Mouse (Mus musculus) intestine, embryonic 15.5 days (tissue): ENCODE data around the gene Cacna1e. TPM values are rescaled to one million over a fixed set of nuclear protein-coding genes. Genes with fewer than 3 reads are reported as not detected.

Experiments
- ATAC-seq: fragments of 200-750 bp; cut with Nextera tagmentation; 2 replicates; pipeline ENCODE4 v1.8.0; 2017; ENCODE audit warnings: moderate TSS enrichment, moderate library complexity
- H3K27ac ChIP-seq: fragments of 300-500 bp; sonication (generic); 2 replicates; pipeline ENCODE4 v1.5.1; 2015; ENCODE audit warnings: mild to moderate bottlenecking, inconsistent platforms
- H3K27me3 ChIP-seq: fragments of 300-500 bp; sonication (generic); replicated peaks from 2 replicates; pipeline ENCODE4 v1.6.1; 2015; ENCODE audit warnings: inconsistent platforms
- H3K36me3 ChIP-seq: fragments of 300-500 bp; sonication (generic); 2 replicates; pipeline ENCODE4 v1.6.1; 2015; ENCODE audit warnings: inconsistent platforms
- H3K4me1 ChIP-seq: fragments of 300-500 bp; sonication (generic); replicated peaks from 2 replicates; pipeline ENCODE4 v1.6.1; 2015; ENCODE audit warnings: inconsistent platforms
- H3K4me2 ChIP-seq: fragments of 300-500 bp; sonication (generic); replicated peaks from 2 replicates; pipeline ENCODE4 v1.6.1; 2015; ENCODE audit warnings: mild to moderate bottlenecking, inconsistent platforms
- H3K4me3 ChIP-seq: fragments of 300-500 bp; sonication (generic); replicated peaks from 2 replicates; pipeline ENCODE4 v1.5.1; 2015; ENCODE audit warnings: inconsistent platforms
- H3K9ac ChIP-seq: fragments of 300-500 bp; sonication (generic); 2 replicates; pipeline ENCODE4 v1.6.1; 2015; ENCODE audit warnings: inconsistent platforms
- H3K9me3 ChIP-seq: fragments of 300-500 bp; sonication (generic); 2 replicates; pipeline ENCODE4 v1.6.1; 2016; ENCODE audit warnings: inconsistent platforms
- WGBS: fragments of 180-500 bp; shearing (Covaris S2); methylation state at CpG from one replicate; pipeline ENCODE4 v1.1.7; 2015; 5-methylcytosine and 5-hydroxymethylcytosine counted together
- polyA plus RNA-seq: library from polyadenylated mRNA; unstranded; fragments of >200 nt; fragmentation: Nextera tagmentation; extraction: Ambion mirVana; gene quantifications from 2 replicates; pipeline ENCODE4 v1.2.1, GENCODE M21; 2015

The Cacna1e gene
- polyA plus RNA-seq, 1 experiment from 2014 or later: 0.85 TPM

DNA sequence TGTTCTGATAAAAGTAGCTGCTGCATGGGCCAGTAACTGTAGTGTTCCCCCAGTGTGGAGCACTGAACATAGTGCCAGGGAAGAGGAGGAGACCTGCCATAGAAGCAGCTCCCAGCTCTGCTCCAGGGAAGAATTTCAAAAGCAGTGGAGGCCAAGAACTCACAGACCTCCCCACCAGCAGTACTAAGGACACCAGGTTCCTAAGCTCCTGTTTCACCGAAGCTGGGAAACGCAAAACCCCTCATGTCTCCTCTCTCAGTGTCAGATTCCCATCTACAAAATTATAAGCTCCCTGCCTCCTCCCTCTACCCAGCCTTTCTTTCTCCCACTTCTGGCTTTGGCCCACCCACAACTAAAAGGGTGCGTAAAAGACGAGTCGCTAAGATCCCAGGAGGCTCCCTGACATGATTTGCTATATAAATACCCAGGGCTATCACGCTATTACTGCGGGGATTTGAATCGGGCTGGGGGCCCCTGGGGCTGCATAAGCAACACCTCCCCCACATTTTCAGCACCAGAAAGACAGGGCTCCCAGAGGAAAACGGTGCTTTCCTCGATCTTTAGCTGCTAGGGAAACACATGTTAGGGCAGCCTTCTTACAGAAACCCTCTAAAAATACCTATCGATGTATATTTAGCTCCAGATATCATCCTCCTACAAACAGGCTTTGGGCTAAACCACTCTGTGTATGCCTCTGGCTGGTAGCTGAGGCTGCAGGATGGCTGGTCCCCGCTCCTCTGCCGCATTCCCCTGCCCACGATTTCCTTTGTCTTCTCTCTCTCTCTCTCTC lies 195.2 kb downstream of the Cacna1e start:
- Histone ChIP-seq H3K4me2 (no peak overlapping the region), H3K27ac (no peak overlapping the region), H3K27me3 (no peaks in the 10 kb centered on the region), H3K4me3 (no peak overlapping the region), H3K9ac (no peak overlapping the region), H3K4me1 (no peaks in the 10 kb centered on the region), H3K9me3 (no peaks in the 10 kb centered on the region), H3K36me3 (no peaks in the 10 kb centered on the region)
- ATAC-seq: no peak
- WGBS: 32% methylated on average over 14 of the region's 14 CpGs

DNA sequence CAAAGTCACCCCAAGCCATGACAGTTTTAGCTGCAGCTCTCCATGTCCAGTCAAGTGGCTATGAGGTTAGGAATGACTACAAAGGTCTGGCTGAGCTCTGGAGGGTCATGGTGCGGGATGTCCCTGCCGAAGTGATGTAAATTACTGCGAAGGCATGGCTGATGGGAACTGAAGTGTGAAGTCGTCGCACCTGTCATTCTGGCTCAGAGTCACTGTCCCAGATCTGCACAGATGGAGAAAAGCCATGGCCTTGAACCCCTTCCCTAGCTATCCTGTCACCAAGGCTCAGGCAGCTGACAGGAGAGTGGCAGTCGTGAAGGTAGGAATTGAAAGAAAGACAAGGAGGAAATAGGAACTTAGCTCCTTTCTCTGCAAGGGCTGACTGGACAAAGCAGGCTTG lies 197.4 kb downstream of the Cacna1e start:
- Histone ChIP-seq H3K9me3 (no peaks in the 10 kb centered on the region), H3K4me3 (no peak overlapping the region), H3K27ac (no peak overlapping the region), H3K4me2 (no peak overlapping the region), H3K4me1 (no peaks in the 10 kb centered on the region), H3K27me3 (no peaks in the 10 kb centered on the region), H3K36me3 (no peaks in the 10 kb centered on the region), H3K9ac (no peak overlapping the region)
- no peak for ATAC-seq
- WGBS: 81% methylated on average over 6 of the region's 6 CpGs

DNA sequence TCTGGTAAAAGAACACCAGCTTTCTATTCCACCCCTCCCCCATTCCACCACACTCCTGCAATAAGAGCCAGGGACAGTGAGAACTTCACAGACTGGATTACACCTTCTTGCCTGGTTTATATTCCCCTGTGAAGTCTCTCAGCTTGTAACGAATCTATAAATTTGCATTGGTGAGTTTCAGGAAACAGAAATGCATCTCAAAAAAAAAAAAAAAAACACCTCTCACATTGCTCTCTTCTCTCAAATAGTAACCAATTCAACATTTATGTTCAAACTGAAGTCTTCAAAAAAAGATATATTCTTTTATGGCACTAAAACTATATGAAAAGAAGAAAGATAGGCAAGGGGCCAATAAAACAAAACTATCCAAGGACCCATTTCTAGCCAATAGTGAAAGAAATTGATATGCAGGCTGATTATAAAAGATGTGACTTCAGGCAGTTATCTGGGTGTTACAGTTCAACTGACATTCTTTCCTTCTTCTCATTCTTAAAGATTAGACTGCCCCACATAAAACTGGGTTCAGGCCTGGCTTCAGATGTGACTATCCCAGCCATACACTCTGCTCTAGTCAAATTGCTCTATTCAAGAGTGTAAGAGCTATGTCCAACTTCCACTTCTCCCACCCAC lies 200.7 kb downstream of the Cacna1e start:
- no peaks in the 10 kb centered on the region for H3K36me3 ChIP-seq

DNA sequence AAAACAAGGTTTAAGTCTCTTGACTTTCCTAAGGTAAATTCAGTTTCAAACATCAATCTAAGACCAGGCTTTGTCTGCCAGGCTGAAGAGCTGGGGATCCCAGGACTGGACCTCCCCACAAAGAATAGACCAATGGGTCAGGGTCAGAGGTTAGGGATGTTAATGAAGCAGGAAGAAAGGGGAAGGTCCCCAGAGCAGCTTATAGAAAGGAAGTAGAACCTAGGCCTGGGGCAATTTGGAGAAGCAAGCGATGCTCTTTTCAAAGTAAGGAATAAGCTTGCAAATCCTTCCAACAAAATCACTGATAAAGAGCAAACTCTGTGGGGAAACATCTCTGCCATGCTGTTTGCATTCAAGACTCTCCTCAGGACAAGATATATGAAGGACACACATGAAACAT lies 205.3 kb downstream of the Cacna1e start:
- Histone ChIP-seq H3K36me3 (no peaks in the 10 kb centered on the region), H3K9ac (no peak overlapping the region), H3K27me3 (no peaks in the 10 kb centered on the region), H3K4me2 (no peak overlapping the region), H3K4me1 (no peaks in the 10 kb centered on the region), H3K27ac (no peak overlapping the region), H3K4me3 (no peak overlapping the region), H3K9me3 (no peaks in the 10 kb centered on the region)
- no peak for ATAC-seq
- WGBS: 63% methylated on average over 1 of the region's 1 CpGs

More for the DNA sequence above, 200.7 kb downstream of the Cacna1e start:
- 67% methylated on average over 1 of the region's 1 CpGs for WGBS
- Histone ChIP-seq H3K4me3 (no peak overlapping the region), H3K27me3 (no peaks in the 10 kb centered on the region), H3K4me1 (no peaks in the 10 kb centered on the region), H3K4me2 (no peak overlapping the region), H3K9me3 (no peaks in the 10 kb centered on the region), H3K9ac (no peak overlapping the region), H3K27ac (no peak overlapping the region)
- no peak for ATAC-seq

DNA sequence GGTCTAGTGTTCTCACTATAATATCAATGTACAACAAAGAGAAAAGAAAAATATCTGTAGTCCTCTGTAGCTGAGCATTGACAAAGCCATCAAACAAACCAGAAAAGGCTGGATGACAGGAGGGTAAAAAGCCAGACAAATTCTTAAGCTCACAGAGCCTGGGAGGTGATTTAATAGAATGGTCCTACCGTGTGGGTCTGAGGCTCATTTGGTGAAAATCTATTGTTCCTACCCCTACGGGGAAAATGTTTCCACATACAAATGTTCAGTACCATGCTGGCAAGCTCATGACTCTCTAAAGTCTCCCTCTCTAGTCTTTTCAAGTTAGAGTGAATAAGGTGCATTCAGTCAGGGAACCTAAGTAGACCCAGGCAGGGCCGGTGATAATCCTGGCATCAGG lies 206.2 kb downstream of the Cacna1e start:
- no peaks in the 10 kb centered on the region for H3K4me1 ChIP-seq
- H3K4me3 ChIP-seq: no peak overlapping the region
- H3K4me2 ChIP-seq: no peak overlapping the region
- H3K9me3 ChIP-seq: no peaks in the 10 kb centered on the region
- H3K9ac ChIP-seq: no peak overlapping the region
- no peak for ATAC-seq
- no peak overlapping the region for H3K27ac ChIP-seq
- no peaks in the 10 kb centered on the region for H3K27me3 ChIP-seq
- H3K36me3 ChIP-seq: no peaks in the 10 kb centered on the region
- 89% methylated on average over 3 of the region's 3 CpGs for WGBS

DNA sequence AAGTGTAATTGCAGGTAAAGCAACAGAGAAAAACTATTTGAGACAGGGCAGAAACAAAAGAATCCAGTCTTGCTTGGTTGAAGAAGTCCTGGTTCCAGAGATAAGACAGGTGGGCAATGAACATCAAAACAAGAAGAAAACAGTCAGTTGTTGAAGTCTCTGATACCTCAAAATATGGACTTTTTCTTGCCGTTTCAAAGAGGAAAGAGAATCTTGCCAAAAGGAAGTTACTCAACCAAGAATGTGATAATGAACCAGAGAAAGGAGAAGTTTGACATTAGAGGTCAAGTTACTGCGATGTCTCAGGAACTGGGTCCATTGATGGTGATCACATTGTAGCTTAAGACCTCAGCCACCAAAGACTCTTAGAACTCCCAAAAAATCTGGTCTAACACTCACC lies 206.6 kb downstream of the Cacna1e start:
- no peak overlapping the region for H3K27ac ChIP-seq
- 76% methylated on average over 2 of the region's 2 CpGs for WGBS

DNA sequence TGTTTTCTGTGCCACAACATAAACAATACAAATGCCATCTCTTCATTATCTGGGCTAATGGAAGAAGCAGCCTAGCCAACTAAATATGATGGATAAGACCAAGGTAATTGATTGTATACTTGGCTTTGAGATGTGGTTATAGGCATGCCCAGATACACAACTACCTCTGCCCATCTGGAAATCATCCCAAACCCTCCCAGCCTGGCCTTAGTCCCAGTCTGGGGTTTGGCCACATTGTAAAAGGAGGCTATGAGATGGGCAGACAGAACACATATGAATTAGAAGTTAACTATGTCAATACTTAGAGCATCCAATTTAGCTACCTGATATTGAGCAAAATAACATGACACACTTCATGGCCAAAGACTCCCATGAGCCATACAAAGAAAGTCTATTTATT lies 220.6 kb downstream of the Cacna1e start:
- Histone ChIP-seq H3K9me3 (no peaks in the 10 kb centered on the region), H3K27ac (no peak overlapping the region), H3K4me3 (no peak overlapping the region), H3K36me3 (no peaks in the 10 kb centered on the region), H3K4me1 (no peaks in the 10 kb centered on the region), H3K9ac (no peak overlapping the region), H3K27me3 (no peaks in the 10 kb centered on the region), H3K4me2 (no peak overlapping the region)
- ATAC-seq: no peak

More for the DNA sequence above, 206.6 kb downstream of the Cacna1e start:
- no peak overlapping the region for H3K4me3 ChIP-seq
- H3K36me3 ChIP-seq: no peaks in the 10 kb centered on the region
- no peaks in the 10 kb centered on the region for H3K9me3 ChIP-seq
- no peaks in the 10 kb centered on the region for H3K4me1 ChIP-seq
- no peak overlapping the region for H3K9ac ChIP-seq
- H3K27me3 ChIP-seq: no peaks in the 10 kb centered on the region
- ATAC-seq: no peak
- no peak overlapping the region for H3K4me2 ChIP-seq

DNA sequence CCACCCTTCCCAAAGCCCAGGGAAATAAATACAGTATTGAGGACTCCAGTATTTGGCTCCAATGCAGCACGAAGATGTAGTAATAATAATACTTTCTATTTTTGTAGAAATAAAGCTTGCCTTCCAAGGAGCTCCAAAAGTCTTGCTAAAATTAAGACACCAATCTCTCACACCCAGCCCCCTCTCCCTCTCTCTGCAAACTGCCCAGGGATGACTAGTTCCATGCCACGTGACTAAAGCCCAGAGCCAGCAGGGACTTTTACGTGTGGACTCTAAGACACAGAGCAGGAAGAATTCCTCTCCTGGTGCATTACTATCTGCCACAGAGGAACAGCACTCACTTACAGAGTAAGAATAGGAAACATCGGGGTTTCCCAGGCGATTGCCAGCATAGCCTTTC lies 222.3 kb downstream of the Cacna1e start:
- Histone ChIP-seq H3K4me2 (no peak overlapping the region), H3K4me1 (no peaks in the 10 kb centered on the region), H3K27me3 (no peaks in the 10 kb centered on the region), H3K4me3 (no peak overlapping the region), H3K9ac (no peak overlapping the region), H3K27ac (no peak overlapping the region), H3K9me3 (no peaks in the 10 kb centered on the region), H3K36me3 (no peaks in the 10 kb centered on the region)
- no peak for ATAC-seq
- WGBS: 74% methylated on average over 5 of the region's 5 CpGs

DNA sequence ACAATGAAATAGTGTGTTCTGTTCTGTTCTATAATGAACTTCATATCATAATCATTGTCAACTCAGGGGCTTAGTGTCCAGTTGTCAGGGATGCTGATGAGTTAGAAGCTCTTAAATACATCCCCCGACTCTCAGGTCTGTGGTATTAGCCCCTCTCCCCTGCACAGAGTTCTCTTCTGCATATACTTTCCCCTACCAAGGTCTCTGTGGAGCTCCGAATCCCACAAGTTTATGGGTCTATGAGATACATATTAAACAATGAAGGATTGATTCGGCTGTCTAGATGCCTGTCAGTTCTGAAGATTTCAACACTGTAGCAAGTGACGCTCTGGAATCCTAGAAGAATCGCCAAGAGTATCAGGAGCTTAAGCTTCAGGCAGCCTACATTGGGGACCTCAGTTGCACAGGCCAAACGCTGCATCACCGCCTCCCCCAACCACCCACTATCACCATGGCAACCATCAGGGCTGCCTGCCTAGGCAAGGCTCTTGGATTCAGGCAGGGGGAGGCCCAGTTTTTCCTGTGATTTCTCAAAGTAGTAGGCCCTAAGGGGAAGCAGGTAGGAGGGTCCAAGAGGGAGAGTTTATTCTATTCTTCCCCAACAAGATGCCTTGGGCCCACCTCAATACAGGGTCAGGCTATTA lies 223.0 kb downstream of the Cacna1e start:
- H3K9me3 ChIP-seq: no peaks in the 10 kb centered on the region
- ATAC-seq: no peak
- no peaks in the 10 kb centered on the region for H3K4me1 ChIP-seq
- no peaks in the 10 kb centered on the region for H3K27me3 ChIP-seq
- no peak overlapping the region for H3K9ac ChIP-seq
- no peaks in the 10 kb centered on the region for H3K36me3 ChIP-seq
- no peak overlapping the region for H3K4me3 ChIP-seq
- no peak overlapping the region for H3K27ac ChIP-seq
- no peak overlapping the region for H3K4me2 ChIP-seq
- 66% methylated on average over 7 of the region's 7 CpGs for WGBS

DNA sequence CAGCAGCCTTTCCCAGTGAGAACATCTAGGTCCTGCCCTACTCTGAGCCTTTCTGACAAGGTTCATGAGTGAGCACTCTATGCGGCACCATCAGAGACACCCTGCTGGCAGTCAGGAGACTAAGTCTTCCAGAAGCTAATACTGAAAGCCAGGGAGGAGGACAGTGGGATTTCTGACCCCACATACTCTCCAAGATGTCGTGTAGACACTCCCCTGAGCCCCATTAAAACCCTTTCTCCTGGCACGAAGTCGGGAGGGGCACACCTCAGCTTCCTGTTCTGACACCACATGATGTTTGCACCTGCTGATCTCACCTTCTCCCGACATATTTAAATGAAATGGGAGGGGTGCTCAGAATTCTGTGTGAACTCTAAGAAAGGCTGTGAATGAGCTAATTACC lies 226.9 kb downstream of the Cacna1e start:
- Histone ChIP-seq H3K4me3 (no peak overlapping the region), H3K27me3 (no peaks in the 10 kb centered on the region), H3K4me2 (no peak overlapping the region), H3K9ac (no peak overlapping the region), H3K9me3 (no peaks in the 10 kb centered on the region), H3K4me1 (no peaks in the 10 kb centered on the region), H3K27ac (no peak overlapping the region), H3K36me3 (no peaks in the 10 kb centered on the region)
- WGBS: 57% methylated on average over 5 of the region's 5 CpGs
- ATAC-seq: no peak

DNA sequence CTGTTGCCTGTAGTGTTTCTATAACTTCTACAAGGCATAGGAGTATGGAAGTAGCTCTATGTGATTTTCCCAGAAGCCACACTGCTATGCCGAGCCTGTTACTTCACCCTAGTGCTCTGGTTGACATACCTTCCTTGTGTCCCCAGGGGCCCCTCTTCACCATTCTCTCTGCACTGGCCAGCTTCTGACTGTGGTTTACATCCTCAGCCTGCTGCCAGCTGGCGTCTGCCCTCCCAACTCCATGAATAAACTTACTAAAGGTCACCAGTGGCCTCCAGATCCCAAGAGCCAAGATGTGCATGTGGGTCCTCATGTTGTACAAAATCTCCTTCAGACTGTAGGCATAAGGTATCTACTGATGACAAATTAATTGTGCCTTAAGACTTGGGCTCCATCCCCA lies 230.3 kb downstream of the Cacna1e start:
- Histone ChIP-seq H3K27ac (no peak overlapping the region), H3K4me2 (no peak overlapping the region), H3K4me1 (no peaks in the 10 kb centered on the region), H3K9ac (no peak overlapping the region), H3K4me3 (no peak overlapping the region), H3K27me3 (no peaks in the 10 kb centered on the region), H3K36me3 (no peaks in the 10 kb centered on the region), H3K9me3 (no peaks in the 10 kb centered on the region)
- no peak for ATAC-seq
- 69% methylated on average over 2 of the region's 2 CpGs for WGBS

DNA sequence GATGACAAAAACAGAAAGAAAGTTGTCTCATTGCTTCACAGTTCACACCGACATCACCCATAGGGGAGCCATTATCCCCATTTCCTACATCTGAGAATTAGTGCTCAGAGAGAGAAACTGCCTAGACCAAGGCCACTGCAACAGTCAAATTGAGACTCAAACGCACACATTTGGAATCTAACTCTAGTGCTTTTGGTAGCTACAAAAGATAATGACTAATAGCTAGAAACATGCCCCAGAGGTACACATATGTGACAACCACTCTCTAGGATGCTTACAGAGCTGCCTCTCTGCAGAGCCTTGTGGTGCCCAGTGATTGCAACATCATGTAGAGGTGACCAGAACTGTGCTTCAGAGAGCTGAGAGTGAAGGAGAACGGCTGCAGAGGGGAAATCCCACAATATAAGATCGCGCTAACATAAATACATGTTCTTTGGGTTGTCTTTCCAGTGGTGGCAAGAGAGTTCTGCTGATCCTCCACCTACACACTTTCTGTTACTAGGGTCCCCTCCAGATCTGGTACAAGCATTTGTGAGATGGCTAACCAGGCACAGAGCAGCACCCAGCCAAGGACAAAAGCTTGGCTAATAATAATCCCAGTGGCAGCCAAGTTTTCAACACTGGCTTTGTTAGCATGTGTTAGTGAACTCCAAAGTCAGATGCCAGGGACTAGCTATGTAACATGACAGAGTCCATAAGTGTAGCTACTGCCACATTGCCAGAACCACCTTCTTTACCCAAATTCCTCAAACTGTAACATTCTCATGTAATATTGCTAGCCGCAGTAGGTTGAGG lies 237.9 kb downstream of the Cacna1e start:
- no peaks in the 10 kb centered on the region for H3K36me3 ChIP-seq
- H3K9me3 ChIP-seq: no peaks in the 10 kb centered on the region
- no peak for ATAC-seq
- 87% methylated on average over 6 of the region's 6 CpGs for WGBS
- no peak overlapping the region for H3K27ac ChIP-seq
- H3K4me1 ChIP-seq: no peaks in the 10 kb centered on the region
- no peak overlapping the region for H3K4me2 ChIP-seq
- H3K9ac ChIP-seq: no peak overlapping the region
- H3K27me3 ChIP-seq: no peaks in the 10 kb centered on the region
- H3K4me3 ChIP-seq: no peak overlapping the region
